Mouse (Mus musculus): ENCODE results near the gene Bcl2l10. TPM values are rescaled to one million over a fixed set of nuclear protein-coding genes. Genes with fewer than 3 reads are reported as not detected.

Gene Bcl2l10
- total and polyA plus RNA-seq, 3 experiments, result not detected

GRCm38 (mm10) chr9:75318196-75318595 lies 29.4 kb upstream of the Bcl2l10 start:
- Histone ChIP-seq H3K9ac (ENCODE audit: insufficient read depth, low read depth) (no peak overlapping the region), H3K27ac (ENCODE audit: insufficient read depth, low read depth) (no peak overlapping the region), H3K79me2 (replicated peaks; ENCODE audit: control insufficient read depth, extremely low read depth, insufficient read depth, poor library complexity, severe bottlenecking) (no peaks in the 10 kb centered on the region), H3K27me3 (replicated peaks) (peaks cover 1% of the 10 kb centered on the region), H3K4me1 (ENCODE audit: control insufficient read depth in 1 of 2, insufficient read depth in 2 of 2) (peaks cover 2 to 9% of the 10 kb centered on the region in 2 experiments; a peak in 3 of 4 replicates), H3K4me3 (replicated peaks in 1 of 3; ENCODE audit: low read depth in 2 of 3, low read length in 2 of 3, poor library complexity in 1 of 3) (no peak overlapping the region), H3K4me2 (ENCODE audit: insufficient read depth, low read depth, poor library complexity, severe bottlenecking) (no peak overlapping the region), H3K9me3 (replicated peaks; ENCODE audit: low read length) (no peaks in the 10 kb centered on the region), H3K36me3 (replicated peaks in 1 of 2; ENCODE audit: control insufficient read depth in 1 of 2, insufficient read depth in 1 of 2, low read length in 1 of 2) (peaks cover 0 to 2% of the 10 kb centered on the region in 2 experiments)
- no peak for DNase-seq (ENCODE audit: extremely low read depth)
- no peak for TF ChIP-seq NRF1 (IDR thresholded peaks at IDR 0.05; ENCODE audit: low read depth, low read length)
- TF ChIP-seq JUN (IDR thresholded peaks at IDR 0.05; ENCODE audit: insufficient read depth, low read depth, low read length), result no peak
- no peak for TF ChIP-seq ETS1 (conservative IDR thresholded peaks at IDR 0.05; ENCODE audit: low read depth, low read length)
- TF ChIP-seq USF2 (conservative IDR thresholded peaks at IDR 0.05; ENCODE audit: low read depth, low read length), result no peak
- TF ChIP-seq HCFC1 (IDR thresholded peaks at IDR 0.05; ENCODE audit: low read depth, low read length), result no peak
- no peak for TF ChIP-seq ZC3H11A (IDR thresholded peaks at IDR 0.05; ENCODE audit: low read depth, low read length)
- no peak for TF ChIP-seq RAD21 (IDR thresholded peaks at IDR 0.05; ENCODE audit: low read depth, low read length)
- TF ChIP-seq TCF12 (IDR thresholded peaks at IDR 0.05; ENCODE audit: low read depth, low read length), result no peak
- TF ChIP-seq POLR2A (IDR thresholded peaks at IDR 0.05; ENCODE audit: low read depth, low read length), result no peak
- no peak for TF ChIP-seq KAT2A (IDR thresholded peaks at IDR 0.05; ENCODE audit: insufficient replicate concordance, low read length)
- no peak for TF ChIP-seq MYC (IDR thresholded peaks at IDR 0.05; ENCODE audit: low read depth, low read length)
- TF ChIP-seq GABPA (IDR thresholded peaks at IDR 0.05; ENCODE audit: insufficient replicate concordance, low read depth, low read length), result no peak
- no peak for TF ChIP-seq IRF4 (IDR thresholded peaks at IDR 0.05; ENCODE audit: low read depth, low read length)
- no peak for TF ChIP-seq CTCF (conservative IDR thresholded peaks at IDR 0.05 in 1 of 2, IDR thresholded peaks at IDR 0.05 in 1 of 2; ENCODE audit: low read depth in 2 of 2, low read length in 2 of 2)
- TF ChIP-seq UBTF (IDR thresholded peaks at IDR 0.05; ENCODE audit: low read depth, low read length), result no peak
- TF ChIP-seq POLR2AphosphoS2 (IDR thresholded peaks at IDR 0.05; ENCODE audit: low read depth, low read length), result no peak
- TF ChIP-seq E2F4 (IDR thresholded peaks at IDR 0.05; ENCODE audit: insufficient replicate concordance, low read depth, low read length), result no peak
- TF ChIP-seq NELFE (IDR thresholded peaks at IDR 0.05; ENCODE audit: low read depth, low read length), result no peak
- no peak for TF ChIP-seq MAFK (IDR thresholded peaks at IDR 0.05; ENCODE audit: insufficient replicate concordance, low read length)
- in situ Hi-C loops (cut with MboI; ENCODE audit: low pct_ligation_motif_present, low pct_unique_long_range_greater_than_20kb, low sequenced_read_pairs) (loop anchor here (10.0 kb wide), 1 partner anchor 117 kb away; no protein-coding TSS in a partner anchor), dilution Hi-C loops (cut with MboI; ENCODE audit: extremely low pct_ligation_motif_present, extremely low pct_unique_long_range_greater_than_20kb, low sequenced_read_pairs) (no loop called here)

GRCm38 (mm10) chr9:75319365-75319764 lies 28.2 kb upstream of the Bcl2l10 start:
- Histone ChIP-seq H3K4me2 (ENCODE audit: insufficient read depth, low read depth, poor library complexity, severe bottlenecking) (no peak overlapping the region), H3K27me3 (replicated peaks) (peaks cover 1% of the 10 kb centered on the region), H3K4me3 (replicated peaks in 1 of 3; ENCODE audit: low read depth in 2 of 3, low read length in 2 of 3, poor library complexity in 1 of 3) (no peak overlapping the region), H3K27ac (ENCODE audit: insufficient read depth, low read depth) (no peak overlapping the region), H3K79me2 (replicated peaks; ENCODE audit: control insufficient read depth, extremely low read depth, insufficient read depth, poor library complexity, severe bottlenecking) (no peaks in the 10 kb centered on the region), H3K36me3 (replicated peaks in 1 of 2; ENCODE audit: control insufficient read depth in 1 of 2, insufficient read depth in 1 of 2, low read length in 1 of 2) (peaks cover 0 to 2% of the 10 kb centered on the region in 2 experiments), H3K9ac (ENCODE audit: insufficient read depth, low read depth) (no peak overlapping the region), H3K9me3 (replicated peaks; ENCODE audit: low read length) (no peaks in the 10 kb centered on the region), H3K4me1 (ENCODE audit: control insufficient read depth in 1 of 2, insufficient read depth in 2 of 2) (peaks cover 0 to 5% of the 10 kb centered on the region in 2 experiments; a peak in 2 of 4 replicates)
- DNase-seq (ENCODE audit: extremely low read depth), result no peak
- TF ChIP-seq KAT2A (IDR thresholded peaks at IDR 0.05; ENCODE audit: insufficient replicate concordance, low read length) (no peak), USF1 (IDR thresholded peaks at IDR 0.05; ENCODE audit: low read depth, low read length) (no peak), ZMIZ1 (IDR thresholded peaks at IDR 0.05; ENCODE audit: low read depth, low read length) (no peak), CHD2 (IDR thresholded peaks at IDR 0.05; ENCODE audit: low read length) (no peak), USF2 (conservative IDR thresholded peaks at IDR 0.05; ENCODE audit: low read depth, low read length) (no peak)
- in situ Hi-C loops (cut with MboI; ENCODE audit: low pct_ligation_motif_present, low pct_unique_long_range_greater_than_20kb, low sequenced_read_pairs), result loop anchor here (10.0 kb wide), 1 partner anchor 115 kb away; no protein-coding TSS in a partner anchor
- dilution Hi-C loops (cut with MboI; ENCODE audit: extremely low pct_ligation_motif_present, extremely low pct_unique_long_range_greater_than_20kb, low sequenced_read_pairs), result no loop called here
